Mouse (Mus musculus) bone marrow, adult 2 months (tissue): ENCODE measurements at regions not wholly inside any gene's neighbourhood (a gene's known extent, or its start where the extent isn't known, plus 50 kb on each side); places are given as distances from the start of the nearest gene placed in this dataset.

Experiments
- CTCF ChIP-seq: fragments of 200-500 bp; IDR thresholded peaks from 2 replicates; pipeline ENCODE4 v1.5.1; 2011; ENCODE audit warnings: low read length, control low read depth; ENCODE audit not compliant: control insufficient read depth, insufficient read depth
- POLR2A ChIP-seq: fragments of 200-500 bp; IDR thresholded peaks from 2 replicates; pipeline ENCODE4 v1.6.1; 2011; ENCODE audit warnings: low read depth, mild to moderate bottlenecking, control low read depth, low read length, borderline replicate concordance; ENCODE audit not compliant: control insufficient read depth

- TF ChIP-seq CTCF (no peak), POLR2A (no peak)
Observed at GRCm38 (mm10) chr14:101269048-101269789, 69.1 kb upstream of the Prr30 start.
